8 mouse cellular contexts compared by ENCODE assay signal in the genomic region with DNA sequence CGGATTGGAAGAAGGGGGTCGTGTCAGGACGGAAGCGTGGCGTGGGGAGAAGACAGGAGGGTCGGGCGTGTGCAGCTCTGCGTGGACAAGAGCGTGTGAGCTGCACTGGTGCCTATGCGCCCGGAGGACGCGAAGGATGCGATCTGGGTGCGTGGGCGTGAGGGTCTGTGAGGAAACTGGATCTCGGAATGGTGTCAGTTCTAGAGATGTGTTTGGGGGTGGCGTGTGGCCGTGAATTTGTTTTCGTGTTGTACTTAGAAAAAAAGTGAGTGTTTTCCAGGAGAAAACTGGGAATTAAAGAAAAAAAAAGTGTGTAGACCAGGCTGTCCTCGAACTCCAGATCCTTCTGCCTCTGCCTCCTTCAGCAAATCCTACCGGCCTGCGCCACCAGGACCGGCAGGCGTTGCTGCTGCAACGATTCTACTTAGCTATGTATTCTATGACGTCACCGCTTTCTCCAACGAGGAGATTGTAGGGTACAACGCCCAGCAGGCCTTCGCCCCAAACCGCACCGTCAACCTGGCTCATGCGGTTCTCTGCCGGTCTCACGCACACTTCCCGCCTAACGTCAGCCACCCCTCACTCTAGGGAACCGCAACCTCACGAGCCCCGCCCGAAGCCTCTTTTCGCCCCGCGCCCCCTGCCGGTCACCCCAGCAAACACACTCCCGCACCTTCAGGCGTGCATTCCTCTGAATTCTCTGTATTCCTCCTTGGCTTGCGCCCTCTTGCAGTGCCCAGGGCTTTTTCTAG. TPM values are rescaled to one million over a fixed set of nuclear protein-coding genes. Genes with fewer than 3 reads are reported as not detected.
DNase-seq lines count a peak whose midpoint lies in the region; ATAC-seq lines count a peak whose summit lies in the region.
"Not testable (repeated sequence)": the region's sequence is repeated elsewhere in the genome, so short reads cannot be mapped to it uniquely, and the experiment has no call there.

No protein-coding gene starts in this region.

- not testable (repeated sequence) for H3K9me3 ChIP-seq in forebrain, embryonic 10.5 days; heart, embryonic 15.5 days (replicated peaks); liver, embryonic 12.5 days (replicated peaks)

- H3K4me1 ChIP-seq in brown adipose tissue, adult 24 weeks (ENCODE audit: control insufficient read depth, insufficient read depth, insufficient read length, low read length) = not testable (repeated sequence)
- peaks cover 26% of the 10 kb centered on the region for H3K4me1 ChIP-seq in forebrain, embryonic 10.5 days
- peaks cover 14% of the 10 kb centered on the region for H3K4me1 ChIP-seq in heart, embryonic 15.5 days (replicated peaks)
- peaks cover 45% of the 10 kb centered on the region for H3K4me1 ChIP-seq in liver, embryonic 12.5 days

- H3K27me3 ChIP-seq in forebrain, embryonic 10.5 days (ENCODE audit: poor library complexity, severe bottlenecking); heart, embryonic 15.5 days; liver, embryonic 12.5 days (replicated peaks); splenic B cell, adult 2 months (ENCODE audit: control insufficient read depth, insufficient read depth, low read length, poor library complexity, severe bottlenecking): not testable (repeated sequence)

- peak; percentile 94 for DNase-seq in CD4-positive, CD25-positive, alpha-beta regulatory T cell, adult 2 months (ENCODE audit: low read depth, low spot score)
- peak; percentile 91 for DNase-seq in forebrain, embryonic 10.5 days (ENCODE audit: extremely low spot score, low spot score)
- peak; percentile 90 for DNase-seq in kidney, postnatal 14 days
- peak; percentile 97 for DNase-seq in naive thymus-derived CD4-positive, alpha-beta T cell, adult 2 months (ENCODE audit: low read depth)
- DNase-seq in splenic B cell, adult 2 months (ENCODE audit: low read depth, low spot score) = peak; percentile 95

- not testable (repeated sequence) for H3K36me3 ChIP-seq in forebrain, embryonic 10.5 days (replicated peaks); heart, embryonic 15.5 days; liver, embryonic 12.5 days; splenic B cell, adult 2 months (ENCODE audit: control insufficient read depth, insufficient read depth, low read length, poor library complexity, severe bottlenecking)

- peak overlapping the region; percentile 63 for H3K4me2 ChIP-seq in heart, embryonic 15.5 days
- H3K4me2 ChIP-seq in liver, embryonic 12.5 days = peak overlapping the region; percentile 80

- H3K27ac ChIP-seq in brown adipose tissue, adult 24 weeks (replicated peaks; ENCODE audit: low read depth, low read length) = peak overlapping the region; percentile 80
- peak overlapping the region; percentile 87 for H3K27ac ChIP-seq in forebrain, embryonic 10.5 days
- peak overlapping the region; percentile 90 for H3K27ac ChIP-seq in heart, embryonic 15.5 days
- H3K27ac ChIP-seq in liver, embryonic 12.5 days = peak overlapping the region; percentile 76

- peak overlapping the region; percentile 72 for H3K9ac ChIP-seq in heart, embryonic 15.5 days
- peak overlapping the region; percentile 75 for H3K9ac ChIP-seq in liver, embryonic 12.5 days

- under 1% methylated on average over 49 of the region's 49 CpGs for WGBS in forebrain, embryonic 10.5 days
- under 1% methylated on average over 49 of the region's 49 CpGs for WGBS in heart, embryonic 15.5 days
- under 1% methylated on average over 49 of the region's 49 CpGs for WGBS in liver, embryonic 12.5 days (ENCODE audit: insufficient replicate concordance)

- peak; percentile 55 for ATAC-seq in heart, embryonic 15.5 days (replicated peaks; ENCODE audit: insufficient number of reproducible peaks, insufficient read depth, low FRiP score, low read depth)
- peak; percentile 66 for ATAC-seq in liver, embryonic 12.5 days

- H3K4me3 ChIP-seq in brown adipose tissue, adult 24 weeks (ENCODE audit: insufficient read depth, low read depth, low read length) = peak overlapping the region; percentile 83
- peak overlapping the region; percentile 63 for H3K4me3 ChIP-seq in forebrain, embryonic 10.5 days
- H3K4me3 ChIP-seq in heart, embryonic 15.5 days = peak overlapping the region; percentile 78
- peak overlapping the region; percentile 72 for H3K4me3 ChIP-seq in liver, embryonic 12.5 days

RNA-seq across cellular contexts. Expression of gene Klrb1c, which starts 10.3 kb away (rescaled TPM):
- not detected in 2 replicates for polyA plus RNA-seq in brown adipose tissue, adult 24 weeks (2012; ENCODE audit: insufficient read depth, insufficient read length, missing spikeins)
- polyA plus RNA-seq in forebrain, embryonic 10.5 days (2016; fragmentation: Nextera tagmentation; extraction: Ambion mirVana) = not detected in 2 replicates
- polyA plus RNA-seq in heart, embryonic 15.5 days (2015; fragmentation: Nextera tagmentation; extraction: Ambion mirVana) = 0.10 and 0.11 TPM in 2 replicates
- 0.10 TPM in 1 of 2 replicates, not detected in the other for polyA plus RNA-seq in liver, embryonic 12.5 days (2016; fragmentation: Nextera tagmentation; extraction: Ambion mirVana)

RNA-seq across cellular contexts. Expression of gene Gm44511, which starts 26.8 kb away (rescaled TPM):
- not detected in 2 replicates for polyA plus RNA-seq in brown adipose tissue, adult 24 weeks (2012; ENCODE audit: insufficient read depth, insufficient read length, missing spikeins)
- not detected in 2 replicates for polyA plus RNA-seq in forebrain, embryonic 10.5 days (2016; fragmentation: Nextera tagmentation; extraction: Ambion mirVana)
- not detected in 2 replicates for polyA plus RNA-seq in heart, embryonic 15.5 days (2015; fragmentation: Nextera tagmentation; extraction: Ambion mirVana)
- polyA plus RNA-seq in liver, embryonic 12.5 days (2016; fragmentation: Nextera tagmentation; extraction: Ambion mirVana) = not detected in 2 replicates

RNA-seq across cellular contexts. Expression of gene Klrb1b, which starts 26.8 kb away (rescaled TPM):
- 1.2 TPM in 1 of 2 replicates, not detected in the other for polyA plus RNA-seq in brown adipose tissue, adult 24 weeks (2012; ENCODE audit: insufficient read depth, insufficient read length, missing spikeins)
- not detected in 2 replicates for polyA plus RNA-seq in forebrain, embryonic 10.5 days (2016; fragmentation: Nextera tagmentation; extraction: Ambion mirVana)
- 0.15 and 0.37 TPM in 2 replicates for polyA plus RNA-seq in heart, embryonic 15.5 days (2015; fragmentation: Nextera tagmentation; extraction: Ambion mirVana)
- polyA plus RNA-seq in liver, embryonic 12.5 days (2016; fragmentation: Nextera tagmentation; extraction: Ambion mirVana) = not detected in 2 replicates

Comparison
In these comparisons a context has a peak if more than half of its experiments do, and no peak if none do; other contexts are left out.
1. Peak in every context shown above with its lines: DNase-seq, ATAC-seq, H3K4me3 ChIP-seq and H3K27ac ChIP-seq.